Mouse (Mus musculus): ENCODE results near the gene Acsl5.

GRCm38 (mm10) chr19:55305024-55305423 lies 53.3 kb downstream of the Acsl5 start:
- TF ChIP-seq CTCF (IDR thresholded peaks at IDR 0.05): peak; percentile 55
- no peak for TF ChIP-seq EP300 (IDR thresholded peaks at IDR 0.05)
